Mouse (Mus musculus): ENCODE measurements around the gene Adam22. TPM values are rescaled to one million over a fixed set of nuclear protein-coding genes. Genes with fewer than 3 reads are reported as not detected.
A peak's percentile ranks its signal among the peaks of the same experiment; 100 is the strongest.

The Adam22 gene
- polyA plus RNA-seq, 1 experiment = 1.3 TPM

DNA sequence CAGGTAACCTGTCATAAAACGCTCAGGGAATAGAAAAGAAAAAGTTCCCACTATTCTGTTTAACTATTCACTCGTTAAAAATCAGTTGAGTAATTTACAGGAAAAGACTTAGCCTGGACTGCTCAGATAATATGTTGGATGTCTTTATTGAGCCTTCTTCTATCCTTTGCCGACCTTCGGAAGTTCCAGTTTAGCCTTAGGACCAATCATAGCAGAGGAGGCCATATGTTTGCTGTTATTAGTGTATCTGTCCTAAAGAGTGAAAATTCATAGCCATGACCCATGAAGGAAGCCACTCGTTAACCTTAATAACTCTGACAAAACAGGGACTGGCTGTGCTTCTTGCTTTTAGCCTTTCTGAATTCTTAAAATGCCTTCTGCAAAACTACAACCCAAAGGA, 41.3 kb downstream of the Adam22 start:
- TF ChIP-seq POLR2A (IDR thresholded peaks at IDR 0.05; ENCODE audit: low read depth, low read length) = no peak
- no peak for TF ChIP-seq CTCF (conservative IDR thresholded peaks at IDR 0.05; ENCODE audit: insufficient read depth, insufficient read length, low read depth, low read length)
- WGBS = 66% methylated on average over 5 of the region's 5 CpGs
- DNase-seq = peak; percentile 38
- H3K27ac ChIP-seq (ENCODE audit: insufficient read depth, low read depth, low read length) = no peak overlapping the region
- H3K27me3 ChIP-seq (replicated peaks; ENCODE audit: control insufficient read depth, insufficient read depth, low read length) = no peaks in the 10 kb centered on the region
- no peaks in the 10 kb centered on the region for H3K36me3 ChIP-seq (ENCODE audit: control insufficient read depth, insufficient read depth, low read length)
- H3K4me1 ChIP-seq (ENCODE audit: control insufficient read depth, insufficient read depth, low read length) = no peaks in the 10 kb centered on the region
- H3K4me3 ChIP-seq (ENCODE audit: insufficient read depth, low read depth, low read length) = no peak overlapping the region

- Histone ChIP-seq H3K4me3 (ENCODE audit: insufficient read depth, low read depth, low read length) (no peak overlapping the region), H3K27me3 (replicated peaks; ENCODE audit: control insufficient read depth, insufficient read depth, low read length) (no peaks in the 10 kb centered on the region), H3K27ac (ENCODE audit: insufficient read depth, low read depth, low read length) (no peak overlapping the region), H3K4me1 (ENCODE audit: control insufficient read depth, insufficient read depth, low read length) (no peaks in the 10 kb centered on the region), H3K36me3 (ENCODE audit: control insufficient read depth, insufficient read depth, low read length) (no peaks in the 10 kb centered on the region)
- TF ChIP-seq POLR2A (IDR thresholded peaks at IDR 0.05; ENCODE audit: low read depth, low read length) (no peak), CTCF (conservative IDR thresholded peaks at IDR 0.05; ENCODE audit: insufficient read depth, insufficient read length, low read depth, low read length) (no peak)
- WGBS = 82% methylated on average over 2 of the region's 2 CpGs
- DNase-seq = no peak
Observed at GRCm38 (mm10) chr5:8312324-8312723, 55.6 kb downstream of the Adam22 start.

DNA sequence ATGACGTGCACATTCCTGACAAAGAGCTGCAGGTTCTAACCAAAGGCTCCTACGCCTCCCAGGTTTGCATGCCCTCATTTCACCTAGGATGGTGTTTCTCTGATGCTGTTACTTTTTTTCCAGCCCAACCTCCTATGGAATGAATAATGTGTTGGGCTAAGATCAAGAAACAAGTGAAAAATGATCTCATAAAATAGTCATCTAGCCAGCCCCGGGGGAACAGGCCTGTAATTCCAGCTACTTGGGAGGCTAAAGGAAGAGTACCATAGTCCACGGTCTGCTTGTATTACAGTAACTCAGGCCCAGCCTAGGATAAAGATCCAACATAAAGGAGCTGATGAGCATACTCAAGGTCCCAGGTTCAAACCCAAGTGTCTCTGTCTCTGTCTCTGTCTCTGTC, 57.1 kb downstream of the Adam22 start:
- DNase-seq = no peak
- Histone ChIP-seq H3K27ac (ENCODE audit: insufficient read depth, low read depth, low read length) (no peak overlapping the region; the same call in 1 of the 2 replicates), H3K4me1 (ENCODE audit: control insufficient read depth, insufficient read depth, low read length) (no peaks in the 10 kb centered on the region), H3K4me3 (ENCODE audit: insufficient read depth, low read depth, low read length) (no peak overlapping the region), H3K27me3 (replicated peaks; ENCODE audit: control insufficient read depth, insufficient read depth, low read length) (no peaks in the 10 kb centered on the region), H3K36me3 (ENCODE audit: control insufficient read depth, insufficient read depth, low read length) (no peaks in the 10 kb centered on the region)
- 46% methylated on average over 4 of the region's 4 CpGs for WGBS
- no peak for TF ChIP-seq CTCF (conservative IDR thresholded peaks at IDR 0.05; ENCODE audit: insufficient read depth, insufficient read length, low read depth, low read length)
- no peak for TF ChIP-seq POLR2A (IDR thresholded peaks at IDR 0.05; ENCODE audit: low read depth, low read length)

DNA sequence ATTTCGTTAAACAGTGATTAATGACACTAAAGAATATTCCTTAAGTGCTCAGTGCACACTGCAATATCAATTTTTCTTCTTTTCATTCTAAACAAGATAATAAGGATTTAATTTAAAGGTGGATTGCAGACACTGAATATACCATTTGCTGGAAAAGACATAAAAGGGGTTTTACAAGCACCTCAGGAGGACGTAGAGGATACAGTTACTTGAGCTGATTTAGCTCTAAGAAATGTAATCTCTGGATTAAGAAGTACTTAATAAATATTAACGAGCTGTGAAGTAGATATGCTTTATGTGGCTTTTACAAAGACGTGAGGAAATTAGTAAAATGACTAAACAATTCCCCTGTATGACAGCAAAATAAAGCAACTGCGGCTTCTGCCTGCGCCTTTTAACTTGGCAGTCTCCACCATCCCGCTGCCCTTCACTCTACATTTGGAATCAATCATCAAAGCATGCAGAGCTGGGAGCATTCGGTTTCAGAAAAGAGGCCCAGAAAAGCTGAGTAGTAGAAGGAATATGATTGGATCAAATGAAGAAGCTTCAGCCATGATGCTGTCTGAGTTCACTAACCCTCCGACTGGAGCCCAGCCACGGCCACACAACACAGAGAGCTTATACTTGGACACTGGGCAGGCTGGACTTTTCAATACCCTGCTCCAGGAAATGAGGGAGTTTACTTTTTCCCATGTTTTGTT, 70.1 kb downstream of the Adam22 start:
- Histone ChIP-seq H3K27ac (ENCODE audit: insufficient read depth, low read depth, low read length) (no peak overlapping the region), H3K27me3 (replicated peaks; ENCODE audit: control insufficient read depth, insufficient read depth, low read length) (no peaks in the 10 kb centered on the region), H3K36me3 (ENCODE audit: control insufficient read depth, insufficient read depth, low read length) (no peaks in the 10 kb centered on the region), H3K4me1 (ENCODE audit: control insufficient read depth, insufficient read depth, low read length) (no peaks in the 10 kb centered on the region), H3K4me3 (ENCODE audit: insufficient read depth, low read depth, low read length) (no peak overlapping the region)
- no peak for DNase-seq
- WGBS = 45% methylated on average over 10 of the region's 10 CpGs
- TF ChIP-seq CTCF (conservative IDR thresholded peaks at IDR 0.05; ENCODE audit: insufficient read depth, insufficient read length, low read depth, low read length) = no peak
- TF ChIP-seq POLR2A (IDR thresholded peaks at IDR 0.05; ENCODE audit: low read depth, low read length) = no peak

DNA sequence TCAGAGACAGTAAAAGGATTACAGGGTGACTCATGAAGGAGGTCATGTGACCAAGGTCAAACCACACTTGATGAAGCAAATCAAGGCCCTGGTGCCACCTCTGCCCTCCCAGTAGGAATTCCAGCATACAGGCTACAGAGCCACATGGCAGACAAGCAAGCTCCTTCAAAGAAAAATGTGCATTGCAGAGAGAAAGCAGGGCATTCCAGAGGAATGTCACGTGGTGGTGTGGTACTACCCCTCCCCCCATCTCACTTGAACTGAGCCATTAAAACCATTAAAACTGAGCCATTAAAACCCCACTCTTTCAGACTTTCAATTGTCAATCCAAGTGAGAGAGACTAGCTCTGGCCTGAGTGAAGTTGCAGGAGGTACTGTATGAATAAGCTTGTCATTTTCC, 74.7 kb downstream of the Adam22 start:
- no peak for DNase-seq
- 21% methylated on average over 1 of the region's 1 CpGs for WGBS
- no peaks in the 10 kb centered on the region for H3K4me1 ChIP-seq (ENCODE audit: control insufficient read depth, insufficient read depth, low read length)
- TF ChIP-seq POLR2A (IDR thresholded peaks at IDR 0.05; ENCODE audit: low read depth, low read length) (no peak), CTCF (conservative IDR thresholded peaks at IDR 0.05; ENCODE audit: insufficient read depth, insufficient read length, low read depth, low read length) (no peak)
- no peaks in the 10 kb centered on the region for H3K36me3 ChIP-seq (ENCODE audit: control insufficient read depth, insufficient read depth, low read length)
- no peak overlapping the region for H3K27ac ChIP-seq (ENCODE audit: insufficient read depth, low read depth, low read length)
- no peaks in the 10 kb centered on the region for H3K27me3 ChIP-seq (replicated peaks; ENCODE audit: control insufficient read depth, insufficient read depth, low read length)
- H3K4me3 ChIP-seq (ENCODE audit: insufficient read depth, low read depth, low read length) = no peak overlapping the region

DNA sequence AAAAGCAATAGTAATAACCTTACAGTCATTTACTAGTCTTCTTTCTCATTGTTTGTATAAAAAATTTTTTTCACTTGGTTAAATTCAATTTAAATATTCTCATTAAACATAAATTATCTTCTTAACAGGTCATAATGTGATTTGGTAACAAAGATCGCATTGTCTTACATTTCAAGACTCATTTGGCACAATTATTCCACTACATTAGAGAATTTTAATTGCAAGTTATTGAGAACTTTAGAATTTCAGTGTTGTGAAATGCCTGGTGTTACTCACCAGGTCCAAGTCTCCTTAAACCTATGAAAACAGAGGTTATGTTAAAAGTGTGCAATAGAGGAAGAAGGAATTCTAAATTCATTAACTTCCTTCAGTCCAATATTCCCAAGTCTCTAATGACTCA, 76.5 kb downstream of the Adam22 start:
- WGBS = 83% methylated on average over 1 of the region's 1 CpGs
- no peak for TF ChIP-seq POLR2A (IDR thresholded peaks at IDR 0.05; ENCODE audit: low read depth, low read length)
- no peak for TF ChIP-seq CTCF (conservative IDR thresholded peaks at IDR 0.05; ENCODE audit: insufficient read depth, insufficient read length, low read depth, low read length)
- Histone ChIP-seq H3K36me3 (ENCODE audit: control insufficient read depth, insufficient read depth, low read length) (no peaks in the 10 kb centered on the region), H3K27me3 (replicated peaks; ENCODE audit: control insufficient read depth, insufficient read depth, low read length) (no peaks in the 10 kb centered on the region), H3K4me1 (ENCODE audit: control insufficient read depth, insufficient read depth, low read length) (no peaks in the 10 kb centered on the region), H3K27ac (ENCODE audit: insufficient read depth, low read depth, low read length) (no peak overlapping the region), H3K4me3 (ENCODE audit: insufficient read depth, low read depth, low read length) (no peak overlapping the region)
- no peak for DNase-seq

GRCm38 (mm10) chr5:8289678-8290614, 78.0 kb downstream of the Adam22 start:
- no peak for DNase-seq
- H3K27me3 ChIP-seq (replicated peaks; ENCODE audit: control insufficient read depth, insufficient read depth, low read length) = no peaks in the 10 kb centered on the region
- TF ChIP-seq POLR2A (IDR thresholded peaks at IDR 0.05; ENCODE audit: low read depth, low read length) (no peak), CTCF (conservative IDR thresholded peaks at IDR 0.05; ENCODE audit: insufficient read depth, insufficient read length, low read depth, low read length) (no peak)
- no peaks in the 10 kb centered on the region for H3K36me3 ChIP-seq (ENCODE audit: control insufficient read depth, insufficient read depth, low read length)
- no peak overlapping the region for H3K4me3 ChIP-seq (ENCODE audit: insufficient read depth, low read depth, low read length)
- 74% methylated on average over 6 of the region's 6 CpGs for WGBS
- no peak overlapping the region for H3K27ac ChIP-seq (ENCODE audit: insufficient read depth, low read depth, low read length)
- H3K4me1 ChIP-seq (ENCODE audit: control insufficient read depth, insufficient read depth, low read length) = no peaks in the 10 kb centered on the region

All from kidney, adult 2 months (tissue).